Mouse (Mus musculus): Measurements from ENCODE around the gene 9130409I23Rik. TPM values are rescaled to one million over a fixed set of nuclear protein-coding genes. Genes with fewer than 3 reads are reported as not detected.

The 9130409I23Rik gene
- polyA plus RNA-seq, 1 experiment from 2014 or later = 0.08 TPM

Other genes starting within 250 kb of the 9130409I23Rik start
- gene H3f3a, start 237.3 kb upstream of the 9130409I23Rik start, polyA plus RNA-seq (2015; fragmentation: Nextera tagmentation; extraction: Ambion mirVana) = 3,757 and 3,885 TPM in 2 replicates
- 29.6 and 31.6 TPM in 2 replicates for gene Sde2, start 200.1 kb upstream of the 9130409I23Rik start, polyA plus RNA-seq (2015; fragmentation: Nextera tagmentation; extraction: Ambion mirVana)
- 0.26 and 0.63 TPM in 2 replicates for gene Lefty2, start 158.1 kb upstream of the 9130409I23Rik start, polyA plus RNA-seq (2015; fragmentation: Nextera tagmentation; extraction: Ambion mirVana)
- gene Pycr2, start 146.9 kb upstream of the 9130409I23Rik start, polyA plus RNA-seq (2015; fragmentation: Nextera tagmentation; extraction: Ambion mirVana) = 74.1 and 78.7 TPM in 2 replicates
- gene Lefty1, start 116.2 kb upstream of the 9130409I23Rik start, polyA plus RNA-seq (2015; fragmentation: Nextera tagmentation; extraction: Ambion mirVana) = 0.23 and 0.58 TPM in 2 replicates
- gene Tmem63a, start 108.9 kb upstream of the 9130409I23Rik start, polyA plus RNA-seq (2015; fragmentation: Nextera tagmentation; extraction: Ambion mirVana) = 1.5 and 1.8 TPM in 2 replicates
- 3.3 and 4.8 TPM in 2 replicates for gene Ephx1, start 30.3 kb upstream of the 9130409I23Rik start, polyA plus RNA-seq (2015; fragmentation: Nextera tagmentation; extraction: Ambion mirVana)
- gene Nvl, start 93.0 kb downstream of the 9130409I23Rik start, polyA plus RNA-seq (2015; fragmentation: Nextera tagmentation; extraction: Ambion mirVana) = 40.6 and 45.2 TPM in 2 replicates
- gene Cnih4, start 93.5 kb downstream of the 9130409I23Rik start, polyA plus RNA-seq (2015; fragmentation: Nextera tagmentation; extraction: Ambion mirVana) = 65.1 and 69.5 TPM in 2 replicates
- gene Wdr26, start 160.8 kb downstream of the 9130409I23Rik start, polyA plus RNA-seq (2015; fragmentation: Nextera tagmentation; extraction: Ambion mirVana) = 45.9 and 46.0 TPM in 2 replicates

Data from hindbrain, embryonic 13.5 days (tissue).